Mouse (Mus musculus): ENCODE data around the gene Rnase4.

Rnase4 gene

GRCm38 (mm10) chr14:51129624-51129975 lies 38.7 kb downstream of the Rnase4 start:
- no peak for DNase-seq

DNA sequence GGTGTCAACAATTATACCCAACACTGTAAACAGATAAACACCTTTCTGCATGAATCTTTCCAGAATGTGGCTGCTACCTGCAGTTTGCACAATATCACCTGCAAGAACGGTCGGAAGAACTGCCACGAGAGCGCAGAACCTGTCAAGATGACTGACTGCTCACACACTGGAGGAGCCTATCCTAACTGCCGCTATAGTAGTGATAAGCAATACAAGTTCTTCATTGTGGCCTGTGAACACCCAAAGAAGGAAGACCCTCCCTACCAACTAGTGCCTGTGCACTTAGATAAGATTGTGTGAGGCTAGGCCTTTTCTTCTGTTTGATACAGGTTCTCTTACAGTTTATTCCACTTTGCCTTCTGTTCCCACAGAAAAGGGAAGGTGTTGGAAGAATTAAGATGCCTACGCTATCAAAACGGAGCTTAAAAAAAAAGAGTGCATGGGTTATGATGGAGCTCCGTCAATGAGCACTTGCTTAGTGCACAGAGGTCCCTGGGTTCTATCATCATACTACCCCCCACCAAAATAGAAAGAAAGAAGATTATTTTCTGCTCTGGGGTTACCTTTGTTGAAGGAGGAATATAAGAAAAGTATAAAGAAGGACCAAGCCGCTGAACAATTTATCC lies 39.6 kb downstream of the Rnase4 start:
- no peak for DNase-seq

GRCm38 (mm10) chr14:51131086-51131815 lies 40.4 kb downstream of the Rnase4 start:
- no peak for DNase-seq

GRCm38 (mm10) chr14:51132372-51132771 lies 41.5 kb downstream of the Rnase4 start:
- no peak for DNase-seq

- no peak for DNase-seq
These were observed 49.5 kb downstream of the Rnase4 start for GRCm38 (mm10) chr14:51140342-51140741.

GRCm38 (mm10) chr14:51142119-51142518 lies 51.2 kb downstream of the Rnase4 start:
- DNase-seq, result no peak

DNA sequence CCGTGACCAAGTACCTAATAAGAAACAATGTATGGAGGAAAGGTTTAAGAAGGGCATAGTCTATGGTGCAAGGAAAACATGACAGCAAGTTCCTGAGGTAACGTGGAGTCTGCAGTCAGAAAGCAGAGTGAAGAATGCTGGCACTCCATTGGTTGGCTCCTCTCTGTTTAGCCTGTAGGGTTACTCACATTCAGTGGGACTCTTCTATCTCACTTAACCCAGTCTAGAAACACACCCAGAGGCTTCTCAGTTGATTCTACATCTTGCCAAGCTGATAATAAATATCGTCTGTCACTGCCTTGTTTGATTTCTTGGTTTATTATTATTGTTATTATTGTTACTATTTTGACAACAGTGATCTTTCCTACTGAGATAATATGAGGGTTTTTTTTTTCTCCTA lies 51.7 kb downstream of the Rnase4 start:
- DNase-seq, result no peak

- no peak for DNase-seq
These were observed 52.4 kb downstream of the Rnase4 start for GRCm38 (mm10) chr14:51143287-51143686.

- DNase-seq, result no peak
These were observed 53.1 kb downstream of the Rnase4 start for GRCm38 (mm10) chr14:51143937-51144336.

DNA sequence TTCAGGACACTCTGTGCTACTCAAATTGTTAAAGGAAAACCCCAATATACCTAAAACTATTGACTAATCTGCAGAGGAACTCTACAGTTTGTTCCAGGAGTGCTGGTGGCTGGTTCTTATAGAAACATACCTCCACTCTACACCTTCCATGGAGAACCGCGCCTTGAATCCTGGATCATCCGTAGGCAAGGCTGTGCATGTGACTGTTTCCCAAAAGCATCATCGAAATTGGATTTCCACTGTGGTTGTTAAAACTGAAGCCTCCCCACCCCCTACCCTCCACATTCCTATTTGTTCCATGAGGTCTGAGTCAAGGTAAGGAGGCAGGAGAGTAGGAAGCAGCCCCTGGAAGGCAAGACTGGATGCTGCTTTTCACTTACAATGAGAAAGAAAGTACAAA lies 53.6 kb downstream of the Rnase4 start:
- no peak for DNase-seq

DNA sequence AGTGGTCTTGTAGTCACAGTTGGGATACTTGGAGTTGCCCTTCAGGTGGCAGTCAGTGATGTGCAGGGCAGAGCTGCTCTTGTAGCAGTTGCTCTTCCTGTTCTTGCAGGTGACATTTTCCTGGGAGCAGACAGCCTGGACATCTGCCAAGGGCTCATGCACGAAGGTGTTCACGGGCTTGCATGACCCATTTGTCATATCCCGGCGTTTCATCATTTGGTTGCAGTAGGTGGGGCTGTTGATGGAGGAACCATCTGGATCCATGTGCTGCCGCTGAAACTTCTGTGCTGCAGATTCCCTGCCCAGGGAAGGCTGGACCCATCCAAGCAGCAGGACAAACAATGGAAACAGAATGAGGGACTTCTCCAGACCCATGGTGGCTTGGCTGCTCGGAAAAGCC lies 54.6 kb downstream of the Rnase4 start:
- DNase-seq, result no peak

DNA sequence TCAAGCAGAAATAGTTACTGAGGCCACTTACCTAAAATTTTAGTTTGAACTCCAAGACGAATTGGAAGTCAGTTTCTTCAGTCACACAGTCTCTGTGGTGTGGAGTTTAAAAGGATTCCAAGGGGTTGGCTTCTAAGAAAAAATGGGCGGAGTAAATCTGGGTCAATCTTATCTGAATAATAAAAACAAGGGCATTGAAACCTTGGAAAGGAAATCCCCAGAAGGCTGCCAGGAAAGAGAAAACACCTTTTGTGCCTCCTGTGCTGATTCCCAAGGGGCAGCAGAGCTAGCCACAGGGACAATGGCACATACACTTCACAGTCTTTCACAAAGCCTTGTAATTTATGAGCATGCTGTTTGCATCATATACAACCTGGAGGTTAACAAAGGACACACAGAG lies 55.8 kb downstream of the Rnase4 start, which contains the start of gene Rnase1:
TSS of gene Rnase1 (minus strand) at position 101 of the 400 bp plus-strand sequence.
- DNase-seq, result no peak

DNA sequence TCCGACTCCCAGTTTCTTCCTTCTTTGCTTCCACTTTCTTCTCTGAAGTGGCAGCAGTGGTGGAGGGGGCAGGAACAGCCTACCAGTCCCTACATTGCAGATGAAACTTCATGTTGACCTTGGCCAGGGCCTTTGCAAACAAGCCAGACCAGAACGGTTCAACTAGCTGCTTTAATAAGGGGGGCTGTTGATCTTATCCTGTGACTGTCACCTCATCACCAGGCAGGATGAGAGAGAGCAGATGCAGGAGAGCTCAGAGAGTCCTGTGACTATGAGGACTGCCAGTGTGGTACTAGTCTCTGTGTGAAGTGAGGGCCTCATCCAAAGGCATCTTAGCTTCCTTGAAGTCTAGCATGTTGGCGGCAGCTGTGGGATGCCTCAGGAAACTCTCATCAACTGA lies 57.1 kb downstream of the Rnase4 start:
- no peak for DNase-seq

DNA sequence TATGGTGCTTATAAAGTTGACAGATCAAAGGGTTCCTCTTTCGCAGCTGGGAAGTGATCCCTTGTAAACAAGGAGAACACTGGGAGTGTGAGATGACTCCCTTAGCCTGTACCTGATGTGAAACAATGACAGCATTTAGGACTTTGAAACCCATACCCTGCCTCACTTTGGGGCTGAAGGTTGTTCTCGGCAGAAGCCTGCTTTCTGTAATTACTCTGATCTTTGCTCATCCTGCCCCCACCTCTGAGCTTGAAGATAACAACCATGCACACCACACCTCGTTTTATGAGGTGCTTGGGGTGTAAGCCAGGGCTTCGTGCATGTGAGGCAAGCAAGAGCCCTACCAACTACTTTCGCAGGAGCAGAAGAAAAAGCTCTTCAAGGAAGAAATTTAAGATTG lies 58.3 kb downstream of the Rnase4 start:
- no peak for DNase-seq

DNA sequence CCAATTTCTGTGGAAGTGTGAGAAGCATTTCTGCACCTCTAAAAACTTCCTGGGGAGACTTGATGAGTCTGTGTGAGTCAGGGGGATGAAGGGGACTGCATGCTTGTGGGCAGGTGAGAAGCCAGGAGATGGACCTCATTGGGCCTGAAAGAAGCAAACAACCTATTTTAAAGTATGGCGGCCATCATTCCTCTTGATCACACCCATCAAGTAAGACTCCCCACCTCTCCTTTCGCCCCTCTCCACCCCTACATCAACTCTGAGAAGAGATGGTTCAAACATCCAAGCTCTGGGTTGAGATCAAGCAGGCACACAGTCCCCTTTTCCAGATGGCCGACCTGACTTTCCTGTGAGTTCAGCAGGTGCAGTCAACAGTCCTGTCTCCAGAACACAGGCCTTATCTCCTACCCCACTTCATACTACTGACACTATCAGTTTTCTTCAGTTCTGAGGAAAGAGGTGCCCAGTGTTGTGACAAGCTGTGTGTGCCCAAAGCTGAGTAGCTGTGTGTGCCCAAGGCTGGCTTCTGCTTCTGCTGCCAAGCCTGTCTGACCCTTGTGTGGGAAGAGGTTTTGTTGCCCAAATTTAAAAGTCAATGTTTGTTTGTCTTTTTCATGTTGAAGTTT lies 59.4 kb downstream of the Rnase4 start:
- no peak for DNase-seq

GRCm38 (mm10) chr14:51152249-51152870 lies 61.5 kb downstream of the Rnase4 start:
- no peak for DNase-seq
